Mouse (Mus musculus): Measurements from ENCODE around the gene Gpatch8. TPM values are rescaled to one million over a fixed set of nuclear protein-coding genes. Genes with fewer than 3 reads are reported as not detected.

Gpatch8 gene
- polyA plus RNA-seq, 1 experiment from 2014 or later: 68.1 TPM

DNA sequence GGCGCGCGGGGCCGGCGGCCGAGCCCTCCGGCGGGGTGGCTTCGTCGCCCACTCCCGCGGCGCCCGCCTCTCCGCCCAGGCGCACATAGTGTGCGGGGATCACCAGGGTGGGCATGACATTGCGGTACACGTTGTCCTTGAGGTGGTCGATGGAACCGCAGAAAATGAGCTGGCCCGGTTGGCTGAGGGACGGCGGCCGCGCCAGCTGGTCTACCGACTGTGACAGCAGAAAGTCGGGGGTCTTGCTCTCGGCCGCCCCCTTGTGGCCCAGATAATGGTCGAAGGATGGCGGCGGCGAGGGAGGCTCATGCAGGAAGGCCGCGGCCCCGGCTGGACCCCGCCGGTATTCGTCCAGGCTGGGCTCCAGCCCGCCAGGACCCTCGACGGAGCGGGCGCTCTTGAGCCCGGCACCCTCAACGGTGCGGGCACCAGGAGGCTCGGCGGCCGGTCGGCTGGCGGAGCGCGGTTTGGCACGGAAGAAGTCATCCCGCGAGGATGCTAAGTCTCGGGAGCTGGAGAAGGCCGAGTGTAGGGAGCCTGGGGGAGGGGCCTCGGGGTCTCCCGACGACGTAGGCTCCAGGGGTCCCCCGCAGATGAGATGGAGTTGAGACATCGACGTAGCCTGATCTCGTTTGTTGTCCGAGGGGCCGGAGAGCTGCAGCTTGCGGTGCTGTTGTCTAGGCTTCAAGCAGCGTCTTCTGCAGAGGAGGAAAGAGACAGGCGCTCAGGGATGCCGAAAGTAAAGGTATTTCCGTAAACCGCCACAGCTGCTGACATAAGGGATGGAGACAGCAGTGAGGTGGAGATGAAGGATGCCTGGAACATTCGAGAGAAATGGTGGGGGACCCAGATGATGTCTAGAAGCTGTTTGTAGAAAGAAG is 117.7 kb downstream of the Gpatch8 start:
- no peaks in the 10 kb centered on the region for H3K9me3 ChIP-seq (ENCODE audit: control insufficient read depth, low read length)
- WGBS: 10% methylated on average over 72 of the region's 77 CpGs
- peak; percentile 41; the same call in 1 of the 2 replicates for ATAC-seq (ENCODE audit: low FRiP score)
- peak overlapping the region; percentile 64 for H3K4me2 ChIP-seq (replicated peaks; ENCODE audit: low read depth, low read length)
- H3K36me3 ChIP-seq (ENCODE audit: control insufficient read depth, insufficient read depth, low read length): peaks cover 6% of the 10 kb centered on the region; the same call in 1 of the 2 replicates
- peak; percentile 96 for DNase-seq (ENCODE audit: low spot score)
- H3K4me1 ChIP-seq (replicated peaks; ENCODE audit: control insufficient read depth, insufficient read depth, low read length): peaks cover 16% of the 10 kb centered on the region
- H3K27me3 ChIP-seq (ENCODE audit: control insufficient read depth, insufficient read depth, low read length): peaks cover 4% of the 10 kb centered on the region
- peak overlapping the region; percentile 25 for H3K4me3 ChIP-seq (ENCODE audit: low read depth, low read length)
- H3K27ac ChIP-seq (ENCODE audit: low read depth, low read length): no peak overlapping the region
- peak overlapping the region; percentile 52 for H3K9ac ChIP-seq (ENCODE audit: low read depth, low read length)

GRCm38 (mm10) chr11:102437120-102438061 is 118.8 kb downstream of the Gpatch8 start:
- H3K9ac ChIP-seq (ENCODE audit: low read depth, low read length): peak overlapping the region; percentile 52
- no peaks in the 10 kb centered on the region for H3K9me3 ChIP-seq (ENCODE audit: control insufficient read depth, low read length)
- ATAC-seq (ENCODE audit: low FRiP score) (peak; percentile 50), DNase-seq (ENCODE audit: low spot score) (peak; percentile 72)
- H3K27me3 ChIP-seq (ENCODE audit: control insufficient read depth, insufficient read depth, low read length): peaks cover 4% of the 10 kb centered on the region
- peaks cover 16% of the 10 kb centered on the region for H3K4me1 ChIP-seq (replicated peaks; ENCODE audit: control insufficient read depth, insufficient read depth, low read length)
- 2% methylated on average over 85 of the region's 87 CpGs for WGBS
- peak overlapping the region; percentile 64 for H3K4me2 ChIP-seq (replicated peaks; ENCODE audit: low read depth, low read length)
- peaks cover 6% of the 10 kb centered on the region; the same call in 1 of the 2 replicates for H3K36me3 ChIP-seq (ENCODE audit: control insufficient read depth, insufficient read depth, low read length)
- H3K27ac ChIP-seq (ENCODE audit: low read depth, low read length): peak overlapping the region; percentile 67
- H3K4me3 ChIP-seq (ENCODE audit: low read depth, low read length): peak overlapping the region; percentile 25

- Histone ChIP-seq H3K9ac (ENCODE audit: low read depth, low read length) (no peak overlapping the region), H3K27ac (ENCODE audit: low read depth, low read length) (no peak overlapping the region), H3K9me3 (ENCODE audit: control insufficient read depth, low read length) (no peaks in the 10 kb centered on the region), H3K4me2 (replicated peaks; ENCODE audit: low read depth, low read length) (no peak overlapping the region), H3K4me3 (ENCODE audit: low read depth, low read length) (no peak overlapping the region), H3K36me3 (ENCODE audit: control insufficient read depth, insufficient read depth, low read length) (0 out of 2 replicates have a peak, but pooled peaks cover 3% of the 10 kb centered on the region), H3K4me1 (replicated peaks; ENCODE audit: control insufficient read depth, insufficient read depth, low read length) (peaks cover 16% of the 10 kb centered on the region), H3K27me3 (ENCODE audit: control insufficient read depth, insufficient read depth, low read length) (peaks cover 4% of the 10 kb centered on the region)
- WGBS: 88% methylated on average over 10 of the region's 10 CpGs
- ATAC-seq (ENCODE audit: low FRiP score) (no peak), DNase-seq (ENCODE audit: low spot score) (no peak)
Observed at GRCm38 (mm10) chr11:102436471-102436790, 119.8 kb downstream of the Gpatch8 start.

DNA sequence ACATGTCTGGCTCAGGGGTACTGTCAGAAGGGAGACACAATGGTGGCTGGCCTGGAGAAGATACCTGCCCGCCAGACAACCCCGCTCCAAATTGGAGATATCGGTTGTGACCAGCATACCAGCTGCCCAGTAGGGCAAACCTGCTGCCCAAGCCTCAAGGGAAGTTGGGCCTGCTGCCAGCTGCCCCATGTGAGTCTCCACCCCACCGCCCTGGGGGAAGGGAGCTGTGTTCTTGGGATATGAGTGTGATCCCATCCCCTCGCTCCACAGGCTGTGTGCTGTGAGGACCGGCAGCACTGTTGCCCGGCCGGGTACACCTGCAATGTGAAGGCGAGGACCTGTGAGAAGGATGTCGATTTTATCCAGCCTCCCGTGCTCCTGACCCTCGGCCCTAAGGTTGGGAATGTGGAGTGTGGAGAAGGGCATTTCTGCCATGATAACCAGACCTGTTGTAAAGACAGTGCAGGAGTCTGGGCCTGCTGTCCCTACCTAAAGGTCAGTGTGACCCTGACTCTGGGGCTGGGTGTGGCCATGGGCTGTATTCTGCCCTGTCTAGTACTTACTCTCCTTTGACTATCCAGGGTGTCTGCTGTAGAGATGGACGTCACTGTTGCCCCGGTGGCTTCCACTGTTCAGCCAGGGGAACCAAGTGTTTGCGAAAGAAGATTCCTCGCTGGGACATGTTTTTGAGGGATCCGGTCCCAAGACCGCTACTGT is 120.3 kb downstream of the Gpatch8 start:
- no peak overlapping the region for H3K4me2 ChIP-seq (replicated peaks; ENCODE audit: low read depth, low read length)
- ATAC-seq (ENCODE audit: low FRiP score): no peak
- no peak for DNase-seq (ENCODE audit: low spot score)
- H3K9me3 ChIP-seq (ENCODE audit: control insufficient read depth, low read length): no peaks in the 10 kb centered on the region
- whole genome bisulfite sequencing: 94% methylated on average over 18 of the region's 18 CpGs
- H3K4me3 ChIP-seq (ENCODE audit: low read depth, low read length): no peak overlapping the region
- H3K4me1 ChIP-seq (replicated peaks; ENCODE audit: control insufficient read depth, insufficient read depth, low read length): peaks cover 16% of the 10 kb centered on the region
- H3K27me3 ChIP-seq (ENCODE audit: control insufficient read depth, insufficient read depth, low read length): peaks cover 4% of the 10 kb centered on the region
- H3K9ac ChIP-seq (ENCODE audit: low read depth, low read length): no peak overlapping the region
- H3K27ac ChIP-seq (ENCODE audit: low read depth, low read length): no peak overlapping the region
- 0 out of 2 replicates have a peak, but pooled peaks cover 3% of the 10 kb centered on the region for H3K36me3 ChIP-seq (ENCODE audit: control insufficient read depth, insufficient read depth, low read length)

DNA sequence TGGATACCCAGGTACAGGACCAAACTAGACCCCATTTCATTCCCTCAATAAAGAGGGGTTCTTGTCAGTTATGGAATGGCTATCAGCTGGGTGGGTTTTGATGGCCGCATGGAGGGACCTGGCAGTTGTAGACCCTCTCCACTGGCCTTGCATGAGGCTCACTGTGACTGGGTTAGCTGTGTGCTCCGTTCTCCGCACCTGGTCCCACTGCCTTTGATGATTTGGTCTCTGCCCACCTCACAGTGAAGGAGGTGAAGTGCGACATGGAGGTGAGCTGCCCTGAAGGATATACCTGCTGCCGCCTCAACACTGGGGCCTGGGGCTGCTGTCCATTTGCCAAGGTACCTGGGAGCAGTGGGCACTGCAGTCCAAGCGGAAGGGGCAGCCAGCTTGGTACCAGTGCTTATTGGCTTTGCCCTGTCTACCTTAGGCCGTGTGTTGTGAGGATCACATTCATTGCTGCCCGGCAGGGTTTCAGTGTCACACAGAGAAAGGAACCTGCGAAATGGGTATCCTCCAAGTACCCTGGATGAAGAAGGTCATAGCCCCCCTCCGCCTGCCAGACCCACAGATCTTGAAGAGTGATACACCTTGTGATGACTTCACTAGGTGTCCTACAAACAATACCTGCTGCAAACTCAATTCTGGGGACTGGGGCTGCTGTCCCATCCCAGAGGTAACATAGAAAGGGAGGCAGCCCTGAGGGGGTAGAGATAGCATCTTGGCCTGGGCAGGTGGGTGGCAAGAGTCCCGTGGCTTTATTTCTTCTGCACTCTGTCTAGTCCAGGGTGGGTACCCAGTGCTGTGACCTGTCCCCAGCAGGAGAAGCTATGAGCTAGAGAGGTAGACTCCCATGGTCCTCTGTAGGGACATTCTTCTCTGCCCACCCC is 121.1 kb downstream of the Gpatch8 start:
- WGBS: 92% methylated on average over 11 of the region's 11 CpGs
- Histone ChIP-seq H3K4me3 (ENCODE audit: low read depth, low read length) (no peak overlapping the region), H3K36me3 (ENCODE audit: control insufficient read depth, insufficient read depth, low read length) (0 out of 2 replicates have a peak, but pooled peaks cover 3% of the 10 kb centered on the region), H3K27ac (ENCODE audit: low read depth, low read length) (no peak overlapping the region), H3K9me3 (ENCODE audit: control insufficient read depth, low read length) (no peaks in the 10 kb centered on the region), H3K4me2 (replicated peaks; ENCODE audit: low read depth, low read length) (no peak overlapping the region), H3K9ac (ENCODE audit: low read depth, low read length) (no peak overlapping the region), H3K27me3 (ENCODE audit: control insufficient read depth, insufficient read depth, low read length) (peaks cover 4% of the 10 kb centered on the region), H3K4me1 (replicated peaks; ENCODE audit: control insufficient read depth, insufficient read depth, low read length) (peaks cover 18% of the 10 kb centered on the region)
- DNase-seq (ENCODE audit: low spot score) (no peak), ATAC-seq (ENCODE audit: low FRiP score) (no peak)

DNA sequence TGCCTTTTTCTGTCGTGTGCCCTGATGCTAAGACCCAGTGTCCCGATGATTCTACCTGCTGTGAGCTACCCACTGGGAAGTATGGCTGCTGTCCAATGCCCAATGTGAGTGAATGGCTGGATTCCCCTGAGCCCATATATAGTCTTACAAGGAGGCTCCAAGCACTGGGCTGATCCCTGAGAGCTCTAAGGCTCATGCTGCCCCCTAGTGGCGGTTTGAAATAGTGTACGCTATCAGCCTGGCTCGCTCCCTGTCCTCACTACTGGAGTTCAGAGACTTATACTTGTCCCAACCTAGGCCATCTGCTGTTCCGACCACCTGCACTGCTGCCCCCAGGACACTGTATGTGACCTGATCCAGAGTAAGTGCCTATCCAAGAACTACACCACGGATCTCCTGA is 121.8 kb downstream of the Gpatch8 start:
- Histone ChIP-seq H3K27ac (ENCODE audit: low read depth, low read length) (no peak overlapping the region), H3K27me3 (ENCODE audit: control insufficient read depth, insufficient read depth, low read length) (peaks cover 3% of the 10 kb centered on the region), H3K36me3 (ENCODE audit: control insufficient read depth, insufficient read depth, low read length) (no peaks in the 10 kb centered on the region), H3K4me3 (ENCODE audit: low read depth, low read length) (no peak overlapping the region), H3K9ac (ENCODE audit: low read depth, low read length) (no peak overlapping the region), H3K4me2 (replicated peaks; ENCODE audit: low read depth, low read length) (no peak overlapping the region), H3K4me1 (replicated peaks; ENCODE audit: control insufficient read depth, insufficient read depth, low read length) (peaks cover 22% of the 10 kb centered on the region), H3K9me3 (ENCODE audit: control insufficient read depth, low read length) (no peaks in the 10 kb centered on the region)
- DNase-seq (ENCODE audit: low spot score) (peak; percentile 96), ATAC-seq (ENCODE audit: low FRiP score) (peak; percentile 32; the same call in 1 of the 2 replicates)
- 8% methylated on average over 7 of the region's 7 CpGs for WGBS

GRCm38 (mm10) chr11:102433866-102434265 is 122.3 kb downstream of the Gpatch8 start:
- peaks cover 22% of the 10 kb centered on the region for H3K4me1 ChIP-seq (replicated peaks; ENCODE audit: control insufficient read depth, insufficient read depth, low read length)

More at GRCm38 (mm10) chr11:102433866-102434265, 122.3 kb downstream of the Gpatch8 start:
- Histone ChIP-seq H3K9me3 (ENCODE audit: control insufficient read depth, low read length) (no peaks in the 10 kb centered on the region), H3K36me3 (ENCODE audit: control insufficient read depth, insufficient read depth, low read length) (no peaks in the 10 kb centered on the region), H3K27ac (ENCODE audit: low read depth, low read length) (no peak overlapping the region), H3K27me3 (ENCODE audit: control insufficient read depth, insufficient read depth, low read length) (no peaks in the 10 kb centered on the region; the same call in 1 of the 2 replicates), H3K4me2 (replicated peaks; ENCODE audit: low read depth, low read length) (no peak overlapping the region), H3K4me3 (ENCODE audit: low read depth, low read length) (no peak overlapping the region), H3K9ac (ENCODE audit: low read depth, low read length) (no peak overlapping the region)
- no peak for DNase-seq (ENCODE audit: low spot score)
- ATAC-seq (ENCODE audit: low FRiP score): no peak
- 89% methylated on average over 7 of the region's 7 CpGs for WGBS
